Mouse (Mus musculus) c-Kit-negative CD71-positive TER-119-positive erythroid progenitor cells, embryonic 14.5 days (primary cell): ENCODE measurements around the gene B3galnt1.

Experiments
- DNase-seq: peaks from one replicate; pipeline ENCODE4 v3.0.0-alpha.2; 2013; ENCODE audit warnings: low read depth, low spot score

Gene B3galnt1

DNA sequence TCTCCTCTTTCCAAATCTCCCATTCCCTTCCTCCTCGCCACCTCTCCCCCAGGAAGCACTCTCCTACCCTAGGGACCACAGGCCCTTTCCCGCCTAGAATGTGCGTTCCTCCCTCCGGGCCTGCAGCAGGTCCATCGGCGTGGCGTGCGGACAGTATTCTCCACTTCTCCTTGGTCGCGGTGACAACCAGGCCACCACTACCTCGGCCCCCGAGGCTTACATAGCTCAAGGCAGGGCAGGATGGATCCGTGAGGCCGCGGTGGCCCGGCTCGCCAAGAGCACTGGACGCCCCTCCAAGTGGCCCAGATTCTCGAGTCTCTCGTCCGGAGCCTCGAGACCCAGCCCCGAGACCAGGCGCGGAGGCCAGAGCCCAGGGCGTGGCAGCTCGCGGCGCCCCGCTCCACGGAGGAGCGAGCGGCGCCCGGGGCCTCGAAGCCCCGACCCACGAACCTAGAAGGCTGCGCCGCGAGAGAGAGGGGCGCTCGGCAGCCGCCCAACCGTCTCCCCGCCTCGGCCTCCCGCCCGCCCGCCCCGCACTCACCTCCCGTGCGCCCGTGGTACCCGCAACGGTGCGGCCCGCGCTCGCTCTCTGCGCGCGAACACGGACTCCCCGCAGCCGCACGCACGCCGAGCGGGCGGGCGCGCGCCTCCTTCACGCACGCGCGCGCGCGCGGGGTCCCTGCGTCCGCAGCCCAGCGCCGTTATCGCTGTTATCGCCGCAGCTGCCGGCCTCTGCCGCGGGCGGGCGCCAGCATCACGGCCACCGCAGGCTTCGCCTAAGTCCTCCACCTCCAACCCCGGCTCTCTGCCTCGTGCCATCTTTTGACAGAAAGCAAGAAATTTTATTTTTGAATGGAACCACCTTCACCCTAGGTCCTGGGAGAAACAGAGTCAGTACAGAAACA is at the start of gene B3galnt1:
TSS of gene B3galnt1 (minus strand) at position 700 of the 905 bp plus-strand sequence.
- no peak for DNase-seq

DNA sequence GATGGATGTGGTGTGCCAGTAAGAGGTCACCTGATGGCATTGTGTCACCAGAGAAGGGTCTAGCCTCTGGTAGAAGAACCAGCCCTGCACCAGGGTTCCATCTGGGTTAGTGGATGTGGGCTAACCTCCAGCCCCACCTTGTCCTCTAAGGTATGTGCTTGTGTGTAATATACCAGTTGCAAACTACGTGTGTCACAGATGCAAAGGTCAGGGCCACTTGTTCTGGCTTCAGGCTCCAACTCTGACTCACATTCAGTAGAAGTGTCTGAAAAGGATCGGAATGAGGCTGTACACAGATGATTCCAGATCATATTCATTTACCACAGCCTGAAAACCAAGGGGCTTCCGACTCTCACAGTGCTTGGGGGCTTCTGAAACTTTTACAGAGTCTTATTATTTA is 35.8 kb upstream of the B3galnt1 start:
- DNase-seq = no peak

DNA sequence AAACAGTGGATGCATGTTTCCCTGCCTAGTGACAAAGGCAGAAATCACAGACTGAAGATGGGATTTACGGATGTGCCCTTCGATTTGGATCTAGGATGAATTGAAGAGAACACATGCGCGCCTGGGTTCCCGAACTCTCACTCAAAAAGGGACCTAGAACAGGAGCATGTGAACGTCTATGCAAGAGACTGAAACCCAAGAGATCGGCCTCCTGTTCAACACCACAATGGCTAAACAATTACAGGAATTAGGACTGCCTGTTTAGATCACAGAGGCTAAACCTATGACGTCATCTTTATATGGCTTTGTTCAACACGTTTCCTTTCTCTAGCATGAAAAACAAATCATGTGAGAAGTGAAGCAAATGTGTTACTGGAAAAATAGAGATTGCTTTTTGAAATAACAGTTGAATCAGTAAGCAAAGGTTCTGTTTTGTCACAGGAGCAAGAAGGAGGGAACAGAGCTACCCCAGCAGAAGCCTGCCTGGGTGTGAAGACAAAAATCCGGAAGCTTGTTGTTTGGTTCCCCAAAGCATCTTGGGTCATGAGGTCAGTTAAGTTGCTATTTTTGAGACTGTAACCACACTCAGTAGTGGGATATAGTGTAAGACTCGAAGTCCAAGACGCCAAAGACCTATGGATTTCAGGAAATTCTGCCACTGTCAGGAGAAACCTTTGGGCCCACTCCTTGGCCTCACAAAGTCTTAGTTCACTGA is 35.1 kb upstream of the B3galnt1 start:
- no peak for DNase-seq

DNA sequence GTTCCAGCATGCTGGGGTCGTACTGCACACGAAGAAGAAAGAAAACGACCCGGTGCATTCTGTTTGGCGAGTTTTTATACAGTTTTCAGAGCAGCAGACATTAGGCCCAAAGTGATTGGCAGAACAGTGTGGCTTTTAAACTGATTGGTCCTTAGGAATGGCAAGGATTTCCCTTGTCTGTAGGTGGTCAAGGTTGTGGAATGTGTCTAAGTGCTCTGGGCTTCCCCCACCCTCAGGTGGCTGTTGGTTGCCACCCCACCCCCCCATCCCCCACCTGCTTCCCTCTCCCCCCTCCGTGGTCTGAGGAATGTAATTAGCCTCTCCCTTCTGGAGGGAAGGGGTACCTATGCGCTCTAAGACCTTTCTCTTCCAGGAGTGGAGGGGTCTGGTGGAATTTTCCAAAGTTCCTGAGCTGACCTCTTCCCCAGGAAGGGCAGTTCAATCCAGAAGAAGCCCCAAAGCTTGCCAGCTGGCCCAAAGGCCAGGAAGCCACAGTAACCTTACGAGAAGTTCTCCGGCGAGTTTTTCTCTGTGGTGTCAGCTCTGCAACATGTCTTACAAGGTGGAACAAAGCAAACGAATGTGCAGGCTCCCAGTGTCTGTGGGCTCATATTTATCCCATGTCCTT is 28.3 kb upstream of the B3galnt1 start:
- DNase-seq = no peak

DNA sequence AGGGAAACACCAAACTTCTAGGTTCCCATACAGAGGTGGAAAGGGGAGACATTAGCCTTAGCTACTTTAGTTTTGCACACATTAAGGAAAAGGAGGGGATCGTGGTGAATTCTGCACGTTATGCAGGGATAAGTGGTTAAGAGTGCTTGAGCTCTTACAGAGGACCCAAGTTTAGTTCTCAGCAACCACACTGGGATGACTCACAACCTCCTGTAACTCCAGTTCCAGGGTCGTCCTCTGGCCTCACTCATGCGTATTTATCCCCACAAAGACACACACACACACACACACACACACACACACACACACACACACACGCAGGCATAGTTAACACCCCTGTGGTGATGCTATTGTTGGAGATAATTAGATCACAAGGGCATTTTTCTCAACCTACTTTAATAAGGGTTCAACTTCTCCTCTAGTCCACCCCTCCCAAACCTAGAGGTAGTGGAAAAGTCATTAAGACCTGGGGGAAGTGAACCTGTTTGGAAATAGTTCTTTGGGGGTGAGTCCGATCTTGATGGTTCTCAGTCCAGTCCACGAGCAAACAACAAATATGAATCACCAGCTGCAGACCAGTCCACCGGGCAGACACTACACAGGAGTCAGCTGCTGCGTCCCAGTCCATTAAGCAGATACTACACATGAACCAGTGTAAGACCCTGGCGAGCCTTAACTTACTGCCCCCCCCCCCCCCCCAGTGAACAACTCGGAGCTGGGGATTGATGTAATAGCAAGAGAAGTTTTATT is 27.6 kb upstream of the B3galnt1 start:
- no peak for DNase-seq

DNA sequence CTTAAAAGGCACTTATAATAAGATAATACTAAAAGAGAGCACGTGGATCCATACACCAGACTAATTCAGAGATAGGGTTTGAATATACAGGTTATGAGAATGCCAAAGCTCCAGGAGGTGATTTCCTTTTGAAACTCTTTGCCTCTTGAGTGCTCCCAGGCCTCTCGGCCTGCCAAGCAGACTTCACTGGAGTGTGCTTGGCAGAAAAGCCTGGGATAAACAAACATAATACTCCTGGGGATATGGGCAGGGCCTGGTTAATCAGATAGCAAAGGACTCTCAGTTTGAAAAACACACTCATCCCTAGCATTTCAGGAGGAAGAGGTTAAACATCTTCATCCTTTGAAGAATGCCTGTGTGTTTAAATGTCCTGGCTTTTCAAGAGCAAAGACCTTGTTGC is 25.4 kb upstream of the B3galnt1 start:
- no peak for DNase-seq

- DNase-seq = no peak
These were observed 9.1 kb upstream of the B3galnt1 start for GRCm38 (mm10) chr3:69607909-69608308.

DNA sequence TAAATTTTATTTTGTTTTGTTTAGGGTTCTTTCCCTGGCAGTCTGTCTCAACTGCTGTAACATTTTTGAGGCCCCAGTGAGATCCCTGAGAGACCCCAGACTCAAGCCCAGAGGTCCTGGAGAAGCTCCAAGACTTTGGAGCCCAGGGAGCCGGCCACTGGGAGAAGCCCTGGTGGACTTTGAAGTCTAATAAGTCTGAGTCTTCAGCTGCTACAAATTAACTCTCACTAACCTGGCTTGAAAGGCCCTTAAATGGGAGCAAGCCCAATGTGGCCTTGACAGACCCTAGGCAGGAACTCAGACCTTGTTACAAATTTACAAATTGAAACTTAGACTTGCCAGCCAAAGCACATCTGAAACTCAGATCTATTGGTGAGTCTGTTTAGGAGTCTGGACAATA is 8.7 kb upstream of the B3galnt1 start:
- DNase-seq = no peak

- DNase-seq = no peak
These were observed 8.2 kb upstream of the B3galnt1 start for GRCm38 (mm10) chr3:69606923-69607322.

DNA sequence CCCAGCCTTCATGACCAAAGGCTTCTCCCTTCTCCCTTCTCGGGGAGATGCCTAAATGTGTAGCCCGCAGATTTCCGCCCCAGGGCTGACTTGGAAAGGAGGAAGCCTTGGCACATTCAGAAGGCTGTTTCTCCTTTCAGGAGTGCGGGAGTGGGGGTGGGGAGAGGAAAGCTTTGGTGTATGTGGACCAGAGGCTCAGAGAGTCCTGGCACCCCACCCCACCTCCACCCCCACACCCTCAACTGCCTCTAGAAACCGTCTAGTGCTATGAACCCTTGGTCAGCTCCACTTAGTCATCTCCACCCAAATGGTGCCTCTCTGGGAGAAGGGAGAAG is 373 bp upstream of the B3galnt1 start:
- no peak for DNase-seq

GRCm38 (mm10) chr3:69597816-69598215 is 944 bp downstream of the B3galnt1 start:
- no peak for DNase-seq

DNA sequence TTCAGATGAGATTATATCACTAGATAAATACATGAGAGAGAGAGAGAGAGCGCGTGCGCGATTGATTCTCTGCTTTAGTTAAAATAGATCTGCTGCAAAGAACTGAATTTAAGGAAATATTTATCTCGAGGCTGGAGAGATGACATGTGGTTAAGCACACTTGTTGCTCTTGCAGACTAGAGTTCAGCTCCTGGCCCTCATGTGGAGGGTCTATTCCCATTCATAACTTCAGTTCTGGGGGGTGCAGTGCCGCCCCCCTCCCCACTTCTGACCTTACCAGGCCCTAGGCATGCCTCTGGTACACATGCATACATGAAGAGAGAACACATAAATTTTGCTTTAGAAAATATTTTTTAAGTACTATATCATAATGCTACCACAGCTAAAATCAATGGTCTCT is 1.5 kb downstream of the B3galnt1 start:
- DNase-seq = no peak

- DNase-seq = no peak
These were observed 2.6 kb downstream of the B3galnt1 start for GRCm38 (mm10) chr3:69596116-69596515.

DNA sequence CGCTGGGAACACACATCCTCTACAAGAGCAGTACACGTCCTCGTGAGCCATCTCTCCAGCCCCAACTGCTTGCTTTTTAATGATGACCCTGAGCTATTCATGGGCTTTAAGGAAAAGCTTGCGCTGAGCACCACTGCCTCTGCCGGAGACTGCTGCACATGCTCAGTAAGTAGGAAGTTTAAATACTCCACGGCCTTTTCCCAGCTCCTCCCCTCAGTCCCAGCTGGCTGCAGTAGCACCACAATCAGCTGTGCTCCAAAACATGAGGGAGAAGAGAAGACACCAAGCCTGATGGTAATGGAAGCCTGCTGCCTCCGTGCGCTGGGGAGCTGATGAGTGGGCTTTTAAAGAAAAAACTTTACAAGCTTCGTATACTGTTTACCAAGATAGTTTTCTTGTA is 4.7 kb downstream of the B3galnt1 start:
- DNase-seq = no peak

DNA sequence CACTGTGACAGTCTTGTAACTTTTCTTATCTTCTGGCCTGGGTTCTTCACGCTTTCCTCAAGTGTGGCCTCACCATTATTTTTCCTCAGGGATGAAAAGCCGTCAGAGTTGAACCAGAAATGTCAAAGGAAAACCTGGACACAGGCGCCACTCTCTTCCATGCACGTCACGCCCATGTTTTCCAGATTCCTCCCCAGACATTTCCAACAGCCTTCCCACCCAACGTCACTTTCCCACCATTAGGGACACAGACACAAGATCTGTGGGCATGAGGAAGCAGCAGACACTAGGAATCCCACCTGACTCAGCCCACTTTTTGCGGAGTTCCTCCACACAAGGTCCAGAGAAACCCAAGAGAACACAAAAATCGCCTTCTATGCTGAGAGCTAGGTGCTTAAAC is 5.3 kb downstream of the B3galnt1 start:
- DNase-seq = no peak

DNA sequence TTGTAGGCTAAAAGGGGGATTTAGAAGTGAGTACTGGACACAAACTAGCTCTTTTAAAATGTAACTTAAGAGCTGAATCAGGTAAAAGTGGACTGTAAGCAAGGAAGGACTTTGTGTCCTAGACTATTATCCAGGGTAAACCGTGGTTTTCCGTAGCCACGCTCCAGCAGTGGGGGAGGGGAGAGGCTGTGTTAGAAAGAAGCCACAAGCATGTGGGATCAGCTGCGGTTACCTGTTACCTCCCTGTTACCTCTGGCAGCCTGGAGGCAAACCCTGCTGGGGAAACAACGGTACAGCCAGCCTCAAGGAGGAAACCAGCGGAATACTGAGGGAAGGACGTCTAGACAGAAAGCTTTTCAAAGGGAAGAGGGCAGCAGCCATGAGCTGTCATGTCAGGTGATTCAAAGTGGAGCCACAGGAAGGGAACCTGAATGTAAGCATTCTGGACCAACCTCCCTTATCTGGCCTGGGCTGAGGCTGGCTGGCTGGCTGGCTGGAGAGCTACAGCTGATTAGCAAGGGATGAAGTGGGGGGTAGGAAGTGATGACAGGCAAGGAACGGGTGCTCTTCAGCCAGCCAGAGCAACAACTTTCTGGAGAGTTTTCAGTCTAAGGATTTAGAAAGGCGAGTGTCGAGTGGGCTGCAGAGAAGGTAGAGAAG is 10.5 kb downstream of the B3galnt1 start:
- DNase-seq = no peak

DNA sequence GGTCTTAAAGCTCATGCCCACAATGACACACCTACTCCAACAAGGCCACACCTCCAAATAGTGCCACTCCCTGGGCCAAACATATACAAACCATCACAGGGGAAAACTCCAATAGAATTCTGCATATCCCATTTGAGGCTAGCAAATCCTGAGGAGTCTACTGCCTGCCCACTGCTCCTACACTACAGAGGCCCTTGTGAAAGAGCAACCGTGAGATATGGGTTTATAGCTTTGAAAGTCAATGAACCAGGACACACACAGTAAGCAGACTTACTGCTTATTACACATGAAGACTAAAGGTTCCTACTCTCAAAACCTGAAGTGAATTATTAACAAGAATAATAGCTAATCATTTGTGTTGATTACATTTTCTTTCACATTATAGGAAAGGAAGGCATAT is 15.0 kb downstream of the B3galnt1 start:
- no peak for DNase-seq

DNA sequence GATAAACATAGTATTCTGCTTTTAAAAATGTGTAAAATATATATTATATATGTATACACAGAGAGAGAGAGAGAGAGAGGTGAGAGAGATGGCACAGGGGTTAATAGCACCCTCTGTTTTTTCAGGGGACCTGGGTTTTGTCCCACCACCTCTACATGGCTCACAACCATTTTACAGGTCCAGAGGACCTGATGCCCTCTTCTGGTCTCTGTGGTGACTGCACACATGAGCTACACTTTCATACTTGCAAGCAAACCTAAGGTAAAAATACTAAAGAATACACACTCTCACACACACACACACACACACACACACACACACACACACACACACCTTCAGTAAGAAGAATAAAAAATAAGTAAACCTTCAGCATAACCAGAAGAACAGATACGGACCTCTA is 20.0 kb downstream of the B3galnt1 start:
- no peak for DNase-seq

GRCm38 (mm10) chr3:69576715-69577114 is 22.0 kb downstream of the B3galnt1 start:
- no peak for DNase-seq

GRCm38 (mm10) chr3:69575577-69575976 is 23.2 kb downstream of the B3galnt1 start:
- no peak for DNase-seq

DNA sequence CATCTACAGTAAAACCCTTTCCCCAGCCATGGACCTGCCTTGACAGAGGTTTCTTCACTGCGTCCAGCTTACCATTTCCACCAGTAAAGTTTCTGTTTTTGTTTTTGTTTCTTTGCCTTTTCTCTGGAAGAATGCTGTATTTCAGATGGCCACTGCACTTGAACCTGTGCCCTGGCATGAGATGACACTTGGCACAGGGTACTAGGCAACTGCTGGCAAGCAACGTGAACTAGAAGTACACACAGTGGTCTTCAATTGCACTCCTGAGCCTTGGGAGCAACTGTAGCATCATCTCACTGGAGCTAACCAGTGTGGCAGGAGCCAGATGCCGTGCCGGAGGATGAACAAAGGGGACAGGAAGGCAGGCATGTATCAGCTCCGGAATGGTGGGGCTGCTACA is 26.2 kb downstream of the B3galnt1 start:
- no peak for DNase-seq
